Mouse (Mus musculus) bone marrow, adult 2 months (tissue): ENCODE results near the gene Qpct.

Source experiments
- CTCF ChIP-seq: fragments of 200-500 bp; IDR thresholded peaks from 2 replicates; pipeline ENCODE4 v1.5.1; 2011; ENCODE audit warnings: low read length, control low read depth; ENCODE audit not compliant: control insufficient read depth, insufficient read depth
- POLR2A ChIP-seq: fragments of 200-500 bp; IDR thresholded peaks from 2 replicates; pipeline ENCODE4 v1.6.1; 2011; ENCODE audit warnings: low read depth, mild to moderate bottlenecking, control low read depth, low read length, borderline replicate concordance; ENCODE audit not compliant: control insufficient read depth

DNA sequence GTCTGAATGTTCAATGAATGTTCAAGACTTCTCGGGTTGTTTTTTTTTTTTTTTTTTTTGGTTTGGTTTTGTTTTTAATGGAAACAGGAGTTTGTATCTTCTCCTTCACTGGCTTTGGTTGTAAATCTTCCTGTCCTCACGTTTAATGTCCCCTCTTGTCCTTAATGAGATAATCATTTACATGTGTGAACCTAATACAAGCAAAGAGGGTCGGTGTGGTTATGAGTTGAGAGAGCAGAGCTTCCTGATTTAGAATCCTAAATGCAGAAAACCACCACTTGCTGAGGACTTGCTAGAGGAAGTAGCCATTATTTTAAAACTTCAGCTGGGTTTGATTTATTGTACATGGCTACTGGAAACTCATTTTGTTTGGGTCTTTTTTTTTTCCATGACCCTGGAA is 29.0 kb upstream of the Qpct start:
- TF ChIP-seq POLR2A, result no peak
- no peak for TF ChIP-seq CTCF
